Mouse (Mus musculus) liver, embryonic 14.5 days (tissue): ENCODE measurements around the gene Ntrk3. TPM values are rescaled to one million over a fixed set of nuclear protein-coding genes. Genes with fewer than 3 reads are reported as not detected.

Source experiments
- ATAC-seq: fragments of 200-750 bp; cut with Nextera tagmentation; 2 replicates; pipeline ENCODE4 v1.8.0; 2017; ENCODE audit warnings: moderate number of reproducible peaks, mild to moderate bottlenecking, moderate library complexity; ENCODE audit not compliant: insufficient read depth
- DNase-seq, 3 experiments: peaks; one replicate each; pipeline ENCODE4 v3.0.0-alpha.2; 2012 to 2013; ENCODE audit warnings: low read depth in 3 of 3, low spot score in 3 of 3
- H3K27ac ChIP-seq: fragments of 300-500 bp; sonication (generic); 2 replicates; pipeline ENCODE4 v1.5.1; 2014; ENCODE audit warnings: moderate library complexity, mild to moderate bottlenecking, control low read depth, inconsistent platforms
- H3K27me3 ChIP-seq: fragments of 300-500 bp; sonication (generic); 2 replicates; pipeline ENCODE4 v1.6.1; 2014; ENCODE audit warnings: mild to moderate bottlenecking, low read length, moderate library complexity; ENCODE audit not compliant: control insufficient read depth, insufficient read depth
- H3K36me3 ChIP-seq: fragments of 300-500 bp; sonication (generic); replicated peaks from 2 replicates; pipeline ENCODE4 v1.6.1; 2014; ENCODE audit warnings: low read depth; ENCODE audit not compliant: control insufficient read depth, insufficient read depth
- H3K4me1 ChIP-seq, 2 experiments: fragments of 200-500 bp in 1 of 2; fragments of 300-500 bp in 1 of 2; sonication (generic) in 1 of 2; replicated peaks; 2 replicates each; pipeline ENCODE4 v1.6.1; 2012 to 2014; ENCODE audit warnings: antibody characterized with exemption in 1 of 2, inconsistent platforms in 1 of 2, low read length in 1 of 2; ENCODE audit not compliant: control insufficient read depth in 2 of 2, insufficient read depth in 2 of 2
- H3K4me2 ChIP-seq: fragments of 300-500 bp; sonication (generic); 2 replicates; pipeline ENCODE4 v1.6.1; 2014; ENCODE audit warnings: low read depth, mild to moderate bottlenecking, control low read depth, moderate library complexity
- H3K4me3 ChIP-seq, 2 experiments: fragments of 200-500 bp in 1 of 2; fragments of 300-500 bp in 1 of 2; sonication (generic) in 1 of 2; 2 replicates each; pipeline ENCODE4 v1.5.1; 2012 to 2014; ENCODE audit warnings: low read depth in 2 of 2, low read length in 2 of 2, mild to moderate bottlenecking in 2 of 2, control low read depth in 1 of 2, inconsistent platforms in 1 of 2, moderate library complexity in 1 of 2; ENCODE audit not compliant: insufficient read depth in 1 of 2
- H3K9ac ChIP-seq: fragments of 300-500 bp; sonication (generic); replicated peaks from 2 replicates; pipeline ENCODE4 v1.6.1; 2014; ENCODE audit warnings: mild to moderate bottlenecking, control low read depth, moderate library complexity
- H3K9me3 ChIP-seq: fragments of 300-500 bp; sonication (generic); 2 replicates; pipeline ENCODE4 v1.6.1; 2016; ENCODE audit warnings: low read length, mixed read lengths; ENCODE audit not compliant: control insufficient read depth
- CTCF ChIP-seq: IDR thresholded peaks from 2 replicates; pipeline ENCODE4 v1.5.1; 2016; ENCODE audit warnings: antibody characterized with exemption, low read depth, control low read depth
- EP300 ChIP-seq: IDR thresholded peaks from 2 replicates; pipeline ENCODE4 v1.6.1; 2016; ENCODE audit warnings: antibody characterized with exemption, low read depth
- WGBS: fragments of 180-500 bp; shearing (Covaris S2); extraction: QIAGEN DNeasy Blood & Tissue Kit; methylation state at CpG from one replicate; pipeline ENCODE4 v1.1.7; 2014; ENCODE audit not compliant: insufficient replicate concordance; 5-methylcytosine and 5-hydroxymethylcytosine counted together
- polyA plus RNA-seq, 2 experiments: library from polyadenylated mRNA; depleted of rRNA in 1 of 2; stranded (reverse) in 1 of 2; unstranded in 1 of 2; fragments of >200 nt; fragmentation: Nextera tagmentation in 1 of 2; extraction: Ambion mirVana in 1 of 2; gene quantifications; 2 replicates each; pipeline versions ENCODE4 v1.2.1 to v1.2.3; 2012 to 2014

Ntrk3 gene
- polyA plus RNA-seq, 2 experiments = 0.14 to 0.25 TPM

DNA sequence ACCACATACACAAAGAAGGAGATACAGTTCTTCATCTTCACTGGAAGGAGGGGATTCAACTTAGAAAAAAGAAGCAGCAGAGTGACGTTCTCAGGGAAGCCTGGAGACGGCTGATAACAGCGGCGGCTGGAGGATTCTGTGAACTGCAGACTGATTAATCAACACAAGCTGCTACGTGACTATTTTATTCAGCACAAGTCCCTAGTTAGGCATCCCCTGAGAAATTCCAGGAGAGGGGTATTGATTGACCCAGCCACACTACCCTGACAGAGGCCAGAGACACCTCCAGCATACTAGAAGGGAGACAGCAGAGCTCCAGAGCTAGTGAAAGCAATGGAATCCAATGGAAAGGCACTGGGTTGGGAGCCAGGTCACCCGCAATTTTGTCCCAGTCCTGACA lies 516.1 kb downstream of the Ntrk3 start:
- DNase-seq (no peak), ATAC-seq (no peak)
- Histone ChIP-seq H3K9me3 (no peaks in the 10 kb centered on the region), H3K9ac (no peak overlapping the region), H3K27ac (no peak overlapping the region), H3K27me3 (no peaks in the 10 kb centered on the region), H3K4me2 (no peak overlapping the region), H3K4me1 (no peaks in the 10 kb centered on the region), H3K36me3 (no peaks in the 10 kb centered on the region), H3K4me3 (no peak overlapping the region)
- TF ChIP-seq EP300 (no peak), CTCF (no peak)
- 38% methylated on average over 6 of the region's 6 CpGs for WGBS

DNA sequence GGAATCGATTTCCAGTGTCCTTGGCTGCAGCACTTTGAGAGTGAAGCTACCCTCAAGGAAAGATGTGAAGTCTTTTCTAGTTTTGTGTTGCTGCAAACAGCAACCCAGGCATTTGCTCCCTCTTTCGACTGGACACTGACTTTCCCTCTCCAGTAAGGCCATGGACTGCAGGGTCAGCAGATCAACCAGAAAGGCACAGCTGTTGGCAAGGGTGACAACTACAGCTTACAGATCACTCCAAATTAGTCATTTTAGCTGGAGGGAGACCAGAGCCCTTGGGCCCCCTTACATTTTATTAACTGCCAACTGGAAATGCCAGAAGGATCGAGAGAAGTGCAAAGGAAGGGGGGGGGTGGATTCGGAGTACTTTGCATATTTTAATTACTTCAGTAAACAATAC lies 516.9 kb downstream of the Ntrk3 start:
- no peaks in the 10 kb centered on the region for H3K27me3 ChIP-seq
- no peak overlapping the region for H3K4me3 ChIP-seq
- no peak overlapping the region for H3K9ac ChIP-seq
- no peaks in the 10 kb centered on the region for H3K36me3 ChIP-seq
- DNase-seq (no peak), ATAC-seq (no peak)
- H3K4me1 ChIP-seq = no peaks in the 10 kb centered on the region
- H3K9me3 ChIP-seq = no peaks in the 10 kb centered on the region
- H3K27ac ChIP-seq = no peak overlapping the region
- TF ChIP-seq CTCF (no peak), EP300 (no peak)
- 46% methylated on average over 4 of the region's 4 CpGs for WGBS
- H3K4me2 ChIP-seq = no peak overlapping the region

DNA sequence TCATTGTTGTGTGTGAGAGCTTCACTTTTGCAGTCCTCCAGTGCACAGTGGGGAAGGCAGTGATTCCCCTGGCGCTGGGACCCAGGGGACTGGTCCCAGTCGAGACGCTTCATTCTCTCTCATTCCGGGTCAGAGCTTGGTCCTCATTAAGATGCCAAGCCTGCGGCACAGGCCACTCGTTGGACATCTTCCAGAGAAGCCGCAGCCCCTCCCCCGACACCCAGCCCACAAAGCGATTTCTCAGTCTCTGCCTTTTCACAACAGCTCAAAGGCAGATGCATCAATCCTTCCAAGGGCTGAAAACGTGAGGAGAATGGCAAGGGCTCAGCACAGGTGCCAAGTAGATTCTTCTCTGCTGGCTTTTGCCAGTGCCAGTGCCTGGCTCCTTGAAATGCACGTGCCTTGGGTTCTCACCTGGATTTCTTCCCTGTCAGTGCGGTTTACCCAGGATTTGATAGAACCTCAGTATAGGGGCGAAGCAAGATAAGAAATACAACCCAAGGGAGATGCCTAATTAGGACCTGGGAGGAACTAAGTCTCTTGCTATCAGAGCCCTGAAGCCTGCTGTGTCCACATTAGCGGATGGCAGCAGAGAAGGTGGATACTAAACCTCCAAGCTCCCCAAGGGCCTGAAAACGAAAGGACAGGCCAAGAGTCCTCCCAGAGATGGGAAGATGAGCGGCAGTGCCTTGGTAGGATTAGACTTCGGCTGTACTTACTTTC lies 546.7 kb downstream of the Ntrk3 start:
- 20% methylated on average over 17 of the region's 17 CpGs for WGBS
- Histone ChIP-seq H3K9me3 (no peaks in the 10 kb centered on the region), H3K27me3 (no peaks in the 10 kb centered on the region), H3K9ac (no peak overlapping the region), H3K27ac (no peak overlapping the region), H3K4me2 (no peak overlapping the region), H3K36me3 (no peaks in the 10 kb centered on the region), H3K4me3 (no peak overlapping the region), H3K4me1 (no peaks in the 10 kb centered on the region)
- TF ChIP-seq EP300 (no peak), CTCF (no peak)
- DNase-seq = no peak
- no peak for ATAC-seq

DNA sequence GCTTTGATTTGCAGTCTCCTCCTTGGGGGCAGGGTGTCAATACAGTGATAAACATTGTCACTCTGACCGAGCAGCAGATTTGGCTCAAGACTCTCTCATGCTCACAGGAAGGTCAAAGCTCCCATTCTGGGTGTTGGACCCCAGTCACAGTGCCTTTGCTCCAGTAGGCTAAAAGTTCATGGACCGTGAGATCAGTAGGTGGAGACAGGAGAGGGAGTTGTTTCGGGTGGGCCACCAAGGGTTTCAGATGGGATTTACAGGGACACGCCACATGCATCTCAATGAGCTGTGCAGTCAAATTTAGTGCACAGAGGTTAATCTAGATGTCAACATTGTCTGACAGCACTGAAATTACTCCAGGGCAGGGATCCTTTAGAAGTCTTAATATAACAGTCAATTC lies 552.2 kb downstream of the Ntrk3 start:
- H3K4me3 ChIP-seq = no peak overlapping the region
- 39% methylated on average over 4 of the region's 4 CpGs for WGBS
- TF ChIP-seq CTCF (no peak), EP300 (no peak)
- no peaks in the 10 kb centered on the region for H3K27me3 ChIP-seq
- H3K4me1 ChIP-seq = no peaks in the 10 kb centered on the region
- no peaks in the 10 kb centered on the region for H3K36me3 ChIP-seq
- H3K9me3 ChIP-seq = no peaks in the 10 kb centered on the region
- H3K4me2 ChIP-seq = no peak overlapping the region
- H3K9ac ChIP-seq = no peak overlapping the region
- no peak overlapping the region for H3K27ac ChIP-seq
- ATAC-seq (no peak), DNase-seq (no peak)

DNA sequence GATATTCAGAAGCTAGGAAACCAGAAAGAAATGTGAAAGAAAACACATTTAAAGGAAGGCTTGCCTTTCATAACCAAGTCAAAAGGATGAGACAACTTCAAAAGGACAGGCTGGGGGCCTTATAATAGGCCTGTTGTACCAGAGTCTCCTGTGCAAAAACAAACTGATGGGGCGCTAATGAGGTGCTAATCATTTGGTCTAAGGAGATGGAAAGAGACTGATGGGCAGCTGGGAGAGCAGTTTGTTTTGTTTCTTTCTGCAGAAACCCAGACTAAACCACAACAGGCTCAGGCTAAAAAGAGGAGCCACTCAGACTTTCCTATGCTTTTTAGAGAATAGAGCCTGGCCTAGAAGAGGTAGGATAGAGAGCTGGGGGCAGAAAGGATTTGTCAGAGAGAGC lies 554.4 kb downstream of the Ntrk3 start:
- Histone ChIP-seq H3K4me1 (no peaks in the 10 kb centered on the region), H3K4me2 (no peak overlapping the region), H3K9ac (no peak overlapping the region), H3K36me3 (no peaks in the 10 kb centered on the region), H3K27me3 (no peaks in the 10 kb centered on the region), H3K9me3 (no peaks in the 10 kb centered on the region), H3K27ac (no peak overlapping the region), H3K4me3 (no peak overlapping the region)
- 4% methylated on average over 1 of the region's 1 CpGs for WGBS
- no peak for ATAC-seq
- DNase-seq = no peak
- TF ChIP-seq EP300 = no peak
- TF ChIP-seq CTCF = no peak
